Mouse (Mus musculus) myocyte (in vitro differentiated cells): ENCODE measurements at regions not wholly inside any gene's neighbourhood (a gene's known extent, or its start where the extent isn't known, plus 50 kb on each side); places are given as distances from the start of the nearest gene placed in this dataset.

Experiments used
- CEBPB ChIP-seq: IDR thresholded peaks from 2 replicates; pipeline ENCODE4 v1.6.1; 2011; ENCODE audit warnings: mild to moderate bottlenecking, moderate library complexity; ENCODE audit not compliant: poor library complexity, insufficient read depth, severe bottlenecking
- E2F4 ChIP-seq: IDR thresholded peaks from one replicate; pipeline ENCODE4 v1.6.1; 2011; ENCODE audit warnings: mild to moderate bottlenecking, control low read depth, moderate library complexity; ENCODE audit not compliant: insufficient read depth
- MAX ChIP-seq: IDR thresholded peaks from one replicate; pipeline ENCODE4 v1.6.1; 2011; ENCODE audit warnings: low read depth, mild to moderate bottlenecking, control low read depth
- MYOD1 ChIP-seq, 3 experiments: IDR thresholded peaks; one replicate each; pipeline ENCODE4 v1.6.1; 2011; ENCODE audit warnings: control low read depth in 2 of 3, low read depth in 2 of 3, mild to moderate bottlenecking in 2 of 3, moderate library complexity in 1 of 3; ENCODE audit not compliant: insufficient read length in 2 of 3, control insufficient read depth in 1 of 3
- MYOG ChIP-seq, 3 experiments: IDR thresholded peaks; one replicate each; pipeline ENCODE4 v1.6.1; 2011; ENCODE audit warnings: control low read depth in 2 of 3, low read depth in 2 of 3, mild to moderate bottlenecking in 2 of 3; ENCODE audit not compliant: insufficient read length in 2 of 3, control insufficient read depth in 1 of 3, insufficient read depth in 1 of 3
- POLR2A ChIP-seq: IDR thresholded peaks from one replicate; pipeline ENCODE4 v1.6.1; 2011; ENCODE audit warnings: low read depth, mild to moderate bottlenecking, control low read depth, moderate library complexity; ENCODE audit not compliant: insufficient read length
- REST ChIP-seq: IDR thresholded peaks from one replicate; pipeline ENCODE4 v1.6.1; 2011; ENCODE audit warnings: mild to moderate bottlenecking, control low read depth, moderate library complexity; ENCODE audit not compliant: insufficient read depth, insufficient read length
- TCF12 ChIP-seq: IDR thresholded peaks from one replicate; pipeline ENCODE4 v1.6.1; 2011; ENCODE audit warnings: mild to moderate bottlenecking, control low read depth; ENCODE audit not compliant: poor library complexity, insufficient read depth, severe bottlenecking
- USF1 ChIP-seq: IDR thresholded peaks from one replicate; pipeline ENCODE4 v1.6.1; 2011; ENCODE audit warnings: low read depth, mild to moderate bottlenecking, control low read depth, moderate library complexity

DNA sequence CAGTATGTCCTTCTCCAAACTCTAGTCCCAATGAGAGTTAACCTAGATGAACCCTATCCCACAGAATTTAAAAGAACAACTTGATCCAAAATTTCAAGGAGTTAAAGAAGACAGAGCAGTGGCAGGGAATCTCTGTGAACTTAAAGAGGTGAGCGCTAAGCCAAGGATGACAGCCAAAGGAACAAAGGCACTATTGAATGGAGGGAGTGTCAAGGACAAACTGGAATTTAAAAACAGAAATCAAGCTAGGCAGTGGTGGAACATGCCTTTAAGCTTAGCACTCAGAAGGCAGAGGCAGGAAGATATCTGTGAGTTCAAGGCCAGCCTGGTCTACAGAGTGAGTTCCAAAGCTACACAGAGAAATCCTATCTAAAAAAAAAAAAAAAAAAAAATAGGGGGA, 316.2 kb upstream of the Atp11b start:
- no peak for TF ChIP-seq POLR2A
- no peak for TF ChIP-seq MAX
- no peak for TF ChIP-seq TCF12
- no peak for TF ChIP-seq MYOD1 (IDR thresholded peaks at IDR 0.05; ENCODE audit: control insufficient read depth in 1 of 3, insufficient read length in 2 of 3, low read depth in 2 of 3)
- no peak for TF ChIP-seq CEBPB
- no peak for TF ChIP-seq USF1
- TF ChIP-seq E2F4, result no peak
- TF ChIP-seq REST, result no peak
- no peak for TF ChIP-seq MYOG (IDR thresholded peaks at IDR 0.05; ENCODE audit: control insufficient read depth in 1 of 3, insufficient read depth in 1 of 3, insufficient read length in 2 of 3, low read depth in 2 of 3)
